Mouse (Mus musculus) kidney, postnatal 0 days (tissue): Measurements from ENCODE around the gene Cog5. TPM values are rescaled to one million over a fixed set of nuclear protein-coding genes. Genes with fewer than 3 reads are reported as not detected.

Experiments used
- ATAC-seq: fragments of 200-750 bp; cut with Nextera tagmentation; replicated peaks from 2 replicates; pipeline ENCODE4 v1.8.0; 2017; ENCODE audit warnings: low read depth, moderate number of reproducible peaks, moderate TSS enrichment, moderate library complexity; ENCODE audit not compliant: low FRiP score
- DNase-seq: peaks from one replicate; pipeline ENCODE4 v3.0.0-alpha.2; 2016; ENCODE audit warnings: low spot score
- H3K27ac ChIP-seq: fragments of 300-500 bp; sonication (generic); 2 replicates; pipeline ENCODE4 v1.5.1; 2014; ENCODE audit warnings: mild to moderate bottlenecking
- H3K27me3 ChIP-seq: fragments of 300-500 bp; sonication (generic); 2 replicates; pipeline ENCODE4 v1.6.1; 2014; ENCODE audit warnings: low read length, mixed read lengths; ENCODE audit not compliant: insufficient read depth
- H3K36me3 ChIP-seq: fragments of 300-500 bp; sonication (generic); 2 replicates; pipeline ENCODE4 v1.6.1; 2014; ENCODE audit warnings: low read length, mixed read lengths; ENCODE audit not compliant: insufficient read depth
- H3K4me1 ChIP-seq: fragments of 300-500 bp; sonication (generic); replicated peaks from 2 replicates; pipeline ENCODE4 v1.6.1; 2014; ENCODE audit warnings: antibody characterized with exemption, low read length, mixed read lengths; ENCODE audit not compliant: insufficient read depth
- H3K4me2 ChIP-seq: fragments of 300-500 bp; sonication (generic); 2 replicates; pipeline ENCODE4 v1.6.1; 2014; ENCODE audit warnings: mild to moderate bottlenecking, low read length, moderate library complexity, mixed read lengths
- H3K4me3 ChIP-seq: fragments of 300-500 bp; sonication (generic); replicated peaks from 2 replicates; pipeline ENCODE4 v1.5.1; 2014; ENCODE audit warnings: low read depth, low read length
- H3K9ac ChIP-seq: fragments of 300-500 bp; sonication (generic); 2 replicates; pipeline ENCODE4 v1.6.1; 2014; ENCODE audit warnings: low read depth, low read length
- H3K9me3 ChIP-seq: fragments of 300-500 bp; sonication (generic); replicated peaks from 2 replicates; pipeline ENCODE4 v1.6.1; 2016; ENCODE audit warnings: low read length, inconsistent platforms, mixed read lengths
- CTCF ChIP-seq: IDR thresholded peaks from 2 replicates; pipeline ENCODE4 v1.5.1; 2016; ENCODE audit warnings: antibody characterized with exemption, low read depth, mild to moderate bottlenecking, moderate library complexity
- WGBS: fragments of 180-500 bp; shearing (Covaris S2); extraction: QIAGEN DNeasy Blood & Tissue Kit; methylation state at CpG from one replicate; pipeline ENCODE4 v1.1.7; 2014; 5-methylcytosine and 5-hydroxymethylcytosine counted together
- polyA plus RNA-seq: library from polyadenylated mRNA; unstranded; fragments of >200 nt; fragmentation: Nextera tagmentation; extraction: Ambion mirVana; gene quantifications from 2 replicates; pipeline ENCODE4 v1.2.1, GENCODE M21; 2015

Gene Cog5
- polyA plus RNA-seq, 1 experiment from 2014 or later: 22.9 TPM

DNA sequence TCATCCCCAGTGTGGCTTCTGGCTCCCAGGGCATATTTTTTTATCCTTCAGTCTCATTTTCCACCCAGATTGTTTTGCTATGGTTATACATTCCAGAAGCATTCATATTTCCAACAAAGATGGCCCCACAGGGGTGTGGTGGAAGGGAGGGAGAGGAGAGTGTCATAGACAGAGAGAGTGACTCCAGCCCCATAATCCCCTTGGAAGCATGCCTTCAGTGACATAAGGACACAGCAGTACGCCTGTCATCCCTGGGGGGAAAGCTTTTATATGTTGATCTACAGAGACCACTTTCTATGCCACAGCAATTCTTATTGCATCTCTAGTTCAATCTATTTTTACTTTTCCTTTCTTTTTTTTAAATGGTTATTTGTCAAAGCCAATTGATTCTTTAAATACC, 129.6 kb downstream of the Cog5 start:
- H3K4me1 ChIP-seq: no peaks in the 10 kb centered on the region
- no peak for TF ChIP-seq CTCF
- no peak overlapping the region for H3K4me3 ChIP-seq
- no peaks in the 10 kb centered on the region for H3K27me3 ChIP-seq
- H3K4me2 ChIP-seq: no peak overlapping the region
- no peaks in the 10 kb centered on the region for H3K9me3 ChIP-seq
- H3K36me3 ChIP-seq: no peaks in the 10 kb centered on the region
- WGBS: 89% methylated on average over 1 of the region's 1 CpGs
- ATAC-seq (no peak), DNase-seq (no peak)
- no peak overlapping the region for H3K9ac ChIP-seq
- no peak overlapping the region for H3K27ac ChIP-seq

DNA sequence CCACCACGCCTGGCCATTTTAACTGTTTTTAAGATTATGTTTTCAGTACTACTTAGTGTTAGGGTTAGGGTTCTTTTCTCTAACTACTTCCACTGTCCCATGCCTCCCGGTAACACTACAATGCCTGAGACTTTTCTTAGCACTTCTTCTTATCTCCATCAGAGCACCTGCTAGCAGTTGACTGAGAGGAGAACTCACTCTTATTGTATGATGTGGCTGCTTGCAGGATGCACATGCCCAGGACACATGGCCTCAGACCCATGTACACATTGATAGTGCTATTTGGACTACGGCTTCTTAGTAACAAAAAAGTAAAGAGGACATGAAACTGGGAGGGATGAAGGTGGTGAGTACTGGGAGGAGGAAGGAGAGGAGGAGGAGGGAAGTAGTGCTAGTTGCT, 133.9 kb downstream of the Cog5 start:
- H3K9ac ChIP-seq: no peak overlapping the region
- no peak overlapping the region for H3K27ac ChIP-seq
- H3K4me1 ChIP-seq: no peaks in the 10 kb centered on the region
- no peak overlapping the region for H3K4me2 ChIP-seq
- ATAC-seq (no peak), DNase-seq (no peak)
- no peak overlapping the region for H3K4me3 ChIP-seq
- H3K36me3 ChIP-seq: no peaks in the 10 kb centered on the region
- 91% methylated on average over 3 of the region's 3 CpGs for WGBS
- TF ChIP-seq CTCF: no peak
- H3K9me3 ChIP-seq: no peaks in the 10 kb centered on the region
- no peaks in the 10 kb centered on the region for H3K27me3 ChIP-seq

DNA sequence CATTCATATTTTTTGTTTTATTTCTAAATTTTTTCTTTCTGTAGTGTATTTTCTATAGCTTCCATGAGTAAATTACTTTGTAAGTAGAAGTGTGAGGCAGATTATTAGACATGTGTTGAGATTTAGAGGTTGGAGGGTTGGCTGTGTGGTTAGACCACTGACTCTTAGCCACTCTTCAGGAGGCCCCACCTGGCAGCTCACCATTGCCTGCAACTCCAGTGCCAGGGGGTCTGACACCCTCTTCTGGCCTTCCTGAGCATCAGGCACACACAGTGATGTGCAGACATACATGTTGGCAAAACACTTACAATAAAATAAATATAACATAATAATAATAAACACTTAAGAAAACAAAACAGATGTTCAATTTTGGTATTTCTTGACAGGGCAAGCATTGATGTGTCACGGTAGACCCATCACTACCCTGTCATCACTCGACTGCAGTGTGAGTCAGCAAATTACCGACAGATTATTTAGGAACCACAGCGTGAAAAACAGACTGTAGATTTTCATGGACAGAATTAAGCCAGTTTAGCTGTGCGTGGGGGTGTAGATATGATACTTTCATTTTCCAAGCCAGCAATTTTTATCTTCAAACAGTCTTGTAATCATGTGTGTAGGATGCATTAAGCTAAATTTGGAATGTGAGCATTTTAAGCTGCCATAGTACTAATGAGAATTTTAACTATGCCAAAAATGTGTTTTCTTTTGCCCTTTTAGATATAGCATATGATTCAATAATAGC, 151.9 kb downstream of the Cog5 start:
- H3K36me3 ChIP-seq: no peaks in the 10 kb centered on the region
- H3K4me2 ChIP-seq: no peak overlapping the region
- no peaks in the 10 kb centered on the region for H3K4me1 ChIP-seq
- H3K9me3 ChIP-seq: no peaks in the 10 kb centered on the region
- H3K9ac ChIP-seq: no peak overlapping the region
- no peak overlapping the region for H3K4me3 ChIP-seq
- TF ChIP-seq CTCF: no peak
- ATAC-seq: no peak
- no peak for DNase-seq
- H3K27ac ChIP-seq: no peak overlapping the region
- WGBS: 88% methylated on average over 5 of the region's 5 CpGs
- no peaks in the 10 kb centered on the region for H3K27me3 ChIP-seq

DNA sequence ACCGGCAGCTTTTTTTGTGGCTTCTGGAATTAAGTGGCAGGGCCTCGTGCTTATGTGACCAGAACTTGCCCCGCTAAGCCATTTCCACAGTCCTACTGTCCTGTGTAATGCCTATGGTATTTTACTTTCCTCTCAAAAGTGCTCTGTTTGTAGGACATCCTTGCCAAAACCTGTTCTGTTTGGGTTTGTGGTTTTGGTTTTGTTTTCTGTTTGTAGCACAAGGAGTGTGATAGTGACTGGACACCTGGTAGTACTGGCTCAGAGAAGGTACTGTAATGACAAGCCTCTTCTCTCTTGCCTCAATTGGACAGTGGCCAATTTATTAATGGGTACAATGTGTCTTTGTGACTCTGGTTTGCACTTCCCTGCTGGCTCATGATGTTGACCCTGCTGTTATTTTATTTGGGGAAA, 163.4 kb downstream of the Cog5 start:
- 86% methylated on average over 3 of the region's 3 CpGs for WGBS
- H3K4me1 ChIP-seq: no peaks in the 10 kb centered on the region
- no peak overlapping the region for H3K27ac ChIP-seq
- DNase-seq (no peak), ATAC-seq (no peak)
- H3K36me3 ChIP-seq: no peaks in the 10 kb centered on the region
- H3K9ac ChIP-seq: no peak overlapping the region
- no peak overlapping the region for H3K4me2 ChIP-seq
- no peak overlapping the region for H3K4me3 ChIP-seq
- TF ChIP-seq CTCF: no peak
- no peaks in the 10 kb centered on the region for H3K27me3 ChIP-seq
- no peaks in the 10 kb centered on the region for H3K9me3 ChIP-seq

DNA sequence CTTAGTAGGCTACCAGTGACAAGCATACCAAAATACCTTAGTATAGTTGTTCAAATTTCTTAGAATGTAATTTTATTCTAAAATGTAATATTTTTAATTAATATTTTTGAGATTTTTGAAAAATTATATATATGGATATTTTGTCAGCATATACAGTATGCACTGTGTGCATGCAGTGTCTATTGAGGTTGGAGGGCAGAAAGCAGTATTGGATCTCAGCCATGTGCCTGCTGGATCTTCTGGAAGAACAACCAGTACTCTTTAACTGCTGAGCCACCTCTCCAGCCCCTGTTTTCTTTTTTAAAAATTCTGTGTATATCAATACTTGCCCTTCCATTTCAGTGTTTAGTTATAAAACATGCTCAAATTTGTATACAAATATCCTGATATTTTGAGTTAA, 164.4 kb downstream of the Cog5 start:
- DNase-seq (no peak), ATAC-seq (no peak)
- no peaks in the 10 kb centered on the region for H3K36me3 ChIP-seq

DNA sequence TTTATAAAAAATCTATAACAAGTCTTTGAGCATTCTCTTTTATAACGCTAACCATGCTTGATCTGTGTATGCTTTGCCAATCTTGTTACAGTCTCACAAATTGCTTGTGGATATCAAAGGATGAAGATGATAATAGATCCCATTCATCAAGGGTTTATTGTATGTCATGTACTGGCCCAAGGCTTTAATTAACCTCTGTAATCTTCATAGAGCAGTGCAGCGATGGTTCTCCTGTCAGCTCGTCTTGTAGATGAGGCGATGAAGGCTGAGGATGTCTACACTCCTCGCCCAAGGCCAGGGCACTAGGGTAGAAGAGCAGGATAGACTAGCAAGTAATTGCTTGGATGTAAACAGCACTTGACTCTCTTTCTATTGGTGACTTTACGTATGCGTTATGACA, 164.9 kb downstream of the Cog5 start:
- Histone ChIP-seq H3K4me3 (no peak overlapping the region), H3K36me3 (no peaks in the 10 kb centered on the region), H3K9ac (no peak overlapping the region), H3K9me3 (no peaks in the 10 kb centered on the region), H3K4me2 (no peak overlapping the region), H3K27me3 (no peaks in the 10 kb centered on the region), H3K27ac (no peak overlapping the region), H3K4me1 (no peaks in the 10 kb centered on the region)
- DNase-seq: no peak
- WGBS: 95% methylated on average over 7 of the region's 7 CpGs
- no peak for ATAC-seq
- TF ChIP-seq CTCF: no peak

More for the DNA sequence above, 164.4 kb downstream of the Cog5 start:
- Histone ChIP-seq H3K4me2 (no peak overlapping the region), H3K9me3 (no peaks in the 10 kb centered on the region), H3K27ac (no peak overlapping the region), H3K4me3 (no peak overlapping the region), H3K27me3 (no peaks in the 10 kb centered on the region), H3K9ac (no peak overlapping the region), H3K4me1 (no peaks in the 10 kb centered on the region)
- TF ChIP-seq CTCF: no peak

DNA sequence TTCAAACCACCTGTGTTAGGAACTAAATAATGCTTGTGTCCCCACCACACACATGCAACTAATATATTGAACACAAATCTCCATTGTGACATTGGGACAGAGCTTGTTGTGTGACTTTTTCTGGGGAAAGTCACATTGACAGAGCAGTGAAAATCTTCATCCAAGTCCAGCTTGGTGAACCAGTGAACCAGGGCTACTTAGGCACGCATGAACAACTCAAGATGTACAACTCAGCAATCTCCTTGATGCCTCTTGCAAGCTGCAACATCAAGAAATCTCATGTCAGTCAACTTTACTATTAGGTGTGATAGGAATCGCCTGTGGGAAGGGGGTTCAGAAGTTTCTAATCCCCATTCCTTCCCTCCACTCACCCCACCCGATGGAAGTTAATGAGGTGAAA, 169.0 kb downstream of the Cog5 start:
- DNase-seq (no peak), ATAC-seq (no peak; the same call in 1 of the 2 replicates)
- Histone ChIP-seq H3K4me3 (no peak overlapping the region), H3K27me3 (no peaks in the 10 kb centered on the region), H3K27ac (no peak overlapping the region), H3K4me1 (no peaks in the 10 kb centered on the region), H3K4me2 (no peak overlapping the region), H3K9me3 (no peaks in the 10 kb centered on the region), H3K36me3 (no peaks in the 10 kb centered on the region), H3K9ac (no peak overlapping the region)
- TF ChIP-seq CTCF: no peak
- 74% methylated on average over 3 of the region's 3 CpGs for WGBS
